Mouse (Mus musculus): Measurements from ENCODE around the gene Crtc2. TPM values are rescaled to one million over a fixed set of nuclear protein-coding genes. Genes with fewer than 3 reads are reported as not detected.
A peak's percentile ranks its signal among the peaks of the same experiment; 100 is the strongest.

Crtc2 gene
- 10.7 and 14.1 TPM in 2 replicates for polyA plus RNA-seq (2014; fragmentation: Nextera tagmentation; extraction: Ambion mirVana)

DNA sequence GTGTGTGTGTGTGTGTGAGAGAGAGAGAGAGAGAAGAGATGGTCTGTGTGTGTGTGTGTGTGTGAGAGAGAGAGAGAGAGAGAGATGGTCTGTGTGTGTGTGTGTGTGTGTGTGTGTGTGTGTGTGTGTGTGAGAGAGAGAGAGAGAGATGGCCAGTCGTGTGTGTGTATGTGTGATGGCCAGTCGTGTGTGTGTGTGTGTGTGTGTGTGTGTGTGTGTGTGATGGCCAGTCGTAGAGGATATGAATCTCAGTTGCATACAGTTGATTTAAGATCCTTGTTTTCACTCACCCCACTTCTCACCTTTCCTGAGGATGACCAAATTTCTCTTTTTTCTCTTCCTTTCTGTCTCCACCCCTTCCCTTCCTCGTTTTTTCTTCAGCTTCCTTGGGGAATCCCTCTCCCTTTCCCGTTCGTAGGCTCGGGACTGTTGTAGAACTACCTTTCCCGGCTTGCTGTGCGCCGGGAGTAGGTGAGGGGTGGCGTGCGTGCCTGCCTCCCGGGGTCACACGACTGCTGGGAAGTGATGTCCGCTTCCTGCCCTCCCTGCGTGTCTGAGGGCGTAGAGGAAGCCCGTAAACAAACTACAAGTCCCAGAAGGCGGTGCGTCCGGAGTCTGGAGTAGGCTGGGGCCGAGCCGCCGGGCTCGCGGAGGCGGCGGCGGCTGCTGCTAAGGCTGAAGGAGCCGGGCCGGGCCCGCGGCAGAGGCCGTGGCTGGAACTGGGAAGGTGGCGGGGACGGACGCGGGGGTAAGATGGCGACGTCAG is at the start of gene Crtc2:
TSS of gene Crtc2 (plus strand) at position 511 of the 766 bp plus-strand sequence.
- H3K27me3 ChIP-seq (replicated peaks; ENCODE audit: control insufficient read depth, insufficient read depth, low read length) = no peaks in the 10 kb centered on the region

DNA sequence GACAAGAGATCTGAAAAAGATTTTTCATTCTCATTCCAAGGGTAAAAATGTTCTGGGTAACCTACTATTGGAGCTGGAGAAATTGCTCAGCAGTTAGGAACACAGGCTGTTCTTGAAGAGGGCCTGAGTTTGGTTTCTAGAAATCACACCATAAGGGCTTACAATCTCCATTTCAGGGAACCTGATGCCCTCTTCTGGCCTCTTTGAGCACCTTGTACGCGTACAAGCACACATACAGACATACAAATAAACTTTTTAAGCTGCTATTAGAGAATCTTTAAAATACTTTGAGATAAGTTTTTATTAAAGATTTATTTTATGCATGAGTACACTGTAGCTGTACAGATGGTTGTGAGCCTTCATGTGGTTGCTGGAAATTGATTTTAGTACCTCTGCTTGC is 49.4 kb upstream of the Crtc2 start:
- DNase-seq (ENCODE audit: low spot score) (no peak), ATAC-seq (no peak)
- no peaks in the 10 kb centered on the region for H3K27me3 ChIP-seq (replicated peaks; ENCODE audit: control insufficient read depth, insufficient read depth, low read length)
- H3K4me3 ChIP-seq (ENCODE audit: low read depth, low read length) = no peak overlapping the region
- H3K9me3 ChIP-seq (replicated peaks; ENCODE audit: control insufficient read depth, low read length) = no peaks in the 10 kb centered on the region
- WGBS = 97% methylated on average over 2 of the region's 2 CpGs
- no peak overlapping the region for H3K4me2 ChIP-seq (ENCODE audit: low read length)
- no peak overlapping the region for H3K9ac ChIP-seq (ENCODE audit: low read length)
- H3K27ac ChIP-seq (ENCODE audit: low read depth, low read length) = no peak overlapping the region
- H3K36me3 ChIP-seq (ENCODE audit: control insufficient read depth, insufficient read depth, low read length) = peaks cover 24% of the 10 kb centered on the region
- H3K4me1 ChIP-seq (ENCODE audit: control insufficient read depth, insufficient read depth, low read length) = no peaks in the 10 kb centered on the region

More for the DNA sequence above, at the start of gene Crtc2:
- Histone ChIP-seq H3K4me1 (ENCODE audit: control insufficient read depth, insufficient read depth, low read length) (peaks cover 6% of the 10 kb centered on the region), H3K36me3 (ENCODE audit: control insufficient read depth, insufficient read depth, low read length) (peaks cover 29% of the 10 kb centered on the region), H3K9ac (ENCODE audit: low read length) (peak within 1 kb of the TSS; percentile 96), H3K4me3 (ENCODE audit: low read depth, low read length) (peak within 1 kb of the TSS; percentile 96), H3K9me3 (replicated peaks; ENCODE audit: control insufficient read depth, low read length) (no peaks in the 10 kb centered on the region), H3K4me2 (ENCODE audit: low read length) (peak within 1 kb of the TSS; percentile 73), H3K27ac (ENCODE audit: low read depth, low read length) (peak within 1 kb of the TSS; percentile 84)
- peak; percentile 99 for DNase-seq (ENCODE audit: low spot score)
- 2% methylated on average over 40 of the region's 40 CpGs for WGBS
- ATAC-seq = peak; percentile 98

DNA sequence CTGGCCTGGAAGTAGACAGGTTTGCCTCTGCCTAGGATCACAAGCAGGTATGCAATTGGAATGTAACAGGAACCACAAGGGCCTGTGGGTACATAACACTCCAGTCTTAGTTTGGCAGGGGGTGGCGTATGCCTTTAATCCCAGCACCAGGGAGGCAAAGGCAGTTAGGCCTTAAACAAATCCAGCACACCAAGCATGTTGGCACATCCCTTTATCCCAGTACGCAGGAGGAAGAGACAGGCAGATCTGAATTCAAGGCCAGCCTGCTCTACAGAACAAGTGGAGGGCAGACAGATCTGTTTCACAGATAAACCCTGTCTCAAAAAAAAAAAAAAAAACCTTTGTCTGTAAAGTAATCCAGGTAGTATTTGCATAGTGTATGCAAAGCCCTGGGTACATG is 45.3 kb upstream of the Crtc2 start:
- no peak overlapping the region for H3K9ac ChIP-seq (ENCODE audit: low read length)
- H3K36me3 ChIP-seq (ENCODE audit: control insufficient read depth, insufficient read depth, low read length) = peaks cover 54% of the 10 kb centered on the region
- 88% methylated on average over 2 of the region's 2 CpGs for WGBS

DNA sequence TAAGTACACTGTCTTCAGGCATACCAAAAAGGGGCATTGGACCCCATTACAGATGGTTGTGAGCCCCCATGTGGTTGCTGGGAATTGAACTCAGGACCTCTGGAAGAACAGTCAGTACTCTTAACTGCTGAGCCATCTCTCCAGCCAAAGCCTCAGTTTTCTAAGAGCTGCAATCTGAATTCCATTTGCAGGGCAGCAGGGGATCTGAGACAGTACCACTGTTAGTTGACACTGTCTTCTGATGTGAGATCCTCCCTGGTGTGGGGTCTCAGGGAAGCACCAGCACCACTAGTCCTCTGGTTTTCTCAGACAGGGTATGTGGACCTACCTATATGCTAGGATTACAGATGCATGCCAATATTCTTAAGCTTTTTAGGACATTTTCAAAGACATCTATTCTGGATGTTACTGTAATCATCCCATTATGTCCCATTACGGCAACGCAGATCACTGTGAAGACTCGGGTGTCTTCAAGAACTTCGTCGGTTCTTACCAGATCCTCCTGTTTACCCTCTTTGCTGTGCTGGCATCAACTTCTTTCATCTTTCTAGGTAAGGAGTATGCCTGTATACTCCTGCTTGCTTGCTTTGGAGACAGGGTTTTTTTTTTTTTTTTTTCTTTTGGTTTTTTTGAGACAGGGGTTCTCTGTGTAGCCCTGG is 43.9 kb upstream of the Crtc2 start:
- H3K27me3 ChIP-seq (replicated peaks; ENCODE audit: control insufficient read depth, insufficient read depth, low read length) = no peaks in the 10 kb centered on the region
- peaks cover 18% of the 10 kb centered on the region for H3K4me1 ChIP-seq (ENCODE audit: control insufficient read depth, insufficient read depth, low read length)
- peaks cover 54% of the 10 kb centered on the region for H3K36me3 ChIP-seq (ENCODE audit: control insufficient read depth, insufficient read depth, low read length)
- no peak for DNase-seq (ENCODE audit: low spot score)
- H3K27ac ChIP-seq (ENCODE audit: low read depth, low read length) = no peak overlapping the region
- no peak overlapping the region for H3K9ac ChIP-seq (ENCODE audit: low read length)
- no peak overlapping the region for H3K4me3 ChIP-seq (ENCODE audit: low read depth, low read length)
- ATAC-seq = no peak
- WGBS = 94% methylated on average over 5 of the region's 5 CpGs
- H3K9me3 ChIP-seq (replicated peaks; ENCODE audit: control insufficient read depth, low read length) = no peaks in the 10 kb centered on the region
- H3K4me2 ChIP-seq (ENCODE audit: low read length) = no peak overlapping the region

More for the DNA sequence above, 45.3 kb upstream of the Crtc2 start:
- Histone ChIP-seq H3K27me3 (replicated peaks; ENCODE audit: control insufficient read depth, insufficient read depth, low read length) (no peaks in the 10 kb centered on the region), H3K4me2 (ENCODE audit: low read length) (no peak overlapping the region), H3K4me1 (ENCODE audit: control insufficient read depth, insufficient read depth, low read length) (peaks cover 12% of the 10 kb centered on the region), H3K4me3 (ENCODE audit: low read depth, low read length) (no peak overlapping the region), H3K9me3 (replicated peaks; ENCODE audit: control insufficient read depth, low read length) (no peaks in the 10 kb centered on the region), H3K27ac (ENCODE audit: low read depth, low read length) (no peak overlapping the region)
- no peak for ATAC-seq
- no peak for DNase-seq (ENCODE audit: low spot score)

DNA sequence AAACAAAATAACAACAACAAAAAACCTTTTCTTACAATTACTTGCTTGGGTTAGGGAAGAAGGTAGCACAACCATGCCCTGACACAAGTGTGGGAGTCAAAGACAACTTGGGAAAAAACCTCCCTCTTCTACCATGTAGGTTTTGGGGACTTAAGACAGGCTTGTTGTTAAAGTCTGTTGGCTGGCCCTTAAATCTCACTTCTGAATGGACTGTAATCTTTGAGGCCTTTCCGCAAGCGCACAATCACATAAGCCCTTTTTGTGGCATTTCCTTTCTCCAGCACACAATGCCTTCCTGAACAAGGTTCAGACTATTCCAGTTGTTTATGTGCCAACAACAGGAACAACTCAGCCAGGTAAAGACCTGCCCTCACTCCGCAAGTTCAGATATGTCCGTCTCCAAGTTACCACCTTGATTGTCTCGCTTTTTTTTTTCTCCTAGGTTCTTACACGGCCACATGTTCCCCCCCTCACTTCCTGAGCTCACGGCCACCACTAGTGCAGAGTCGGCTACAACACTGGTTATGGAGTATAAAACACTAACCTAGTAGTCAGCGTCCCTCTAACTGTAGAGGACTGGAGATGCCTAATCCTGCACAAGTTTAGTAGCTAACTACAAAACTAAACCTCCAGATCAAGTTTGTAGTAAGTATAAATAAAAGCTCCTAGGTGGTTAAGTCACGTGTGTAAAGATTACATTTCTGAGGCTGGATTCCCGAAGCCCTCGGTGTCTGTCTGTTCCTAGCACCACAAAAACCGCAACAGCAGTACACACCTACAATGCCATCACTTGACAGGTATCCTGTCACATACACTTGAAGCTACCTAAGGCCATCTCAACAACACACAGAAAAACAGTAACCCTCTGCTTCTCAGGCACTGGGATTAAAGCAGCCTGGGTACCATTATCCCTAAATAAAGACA is 42.2 kb upstream of the Crtc2 start:
- H3K4me1 ChIP-seq (ENCODE audit: control insufficient read depth, insufficient read depth, low read length) = peaks cover 18% of the 10 kb centered on the region
- WGBS = 88% methylated on average over 13 of the region's 13 CpGs
- H3K27ac ChIP-seq (ENCODE audit: low read depth, low read length) = no peak overlapping the region
- DNase-seq (ENCODE audit: low spot score) = no peak
- peak overlapping the region; percentile 81; the same call in 1 of the 2 replicates for H3K4me3 ChIP-seq (ENCODE audit: low read depth, low read length)
- no peaks in the 10 kb centered on the region for H3K27me3 ChIP-seq (replicated peaks; ENCODE audit: control insufficient read depth, insufficient read depth, low read length)
- peak overlapping the region; percentile 84 for H3K4me2 ChIP-seq (ENCODE audit: low read length)
- 0 out of 2 replicates have a peak overlapping the region, but pooled peaks have one; percentile 8 for H3K9ac ChIP-seq (ENCODE audit: low read length)
- H3K36me3 ChIP-seq (ENCODE audit: control insufficient read depth, insufficient read depth, low read length) = peaks cover 49% of the 10 kb centered on the region
- no peak for ATAC-seq
- no peaks in the 10 kb centered on the region for H3K9me3 ChIP-seq (replicated peaks; ENCODE audit: control insufficient read depth, low read length)

DNA sequence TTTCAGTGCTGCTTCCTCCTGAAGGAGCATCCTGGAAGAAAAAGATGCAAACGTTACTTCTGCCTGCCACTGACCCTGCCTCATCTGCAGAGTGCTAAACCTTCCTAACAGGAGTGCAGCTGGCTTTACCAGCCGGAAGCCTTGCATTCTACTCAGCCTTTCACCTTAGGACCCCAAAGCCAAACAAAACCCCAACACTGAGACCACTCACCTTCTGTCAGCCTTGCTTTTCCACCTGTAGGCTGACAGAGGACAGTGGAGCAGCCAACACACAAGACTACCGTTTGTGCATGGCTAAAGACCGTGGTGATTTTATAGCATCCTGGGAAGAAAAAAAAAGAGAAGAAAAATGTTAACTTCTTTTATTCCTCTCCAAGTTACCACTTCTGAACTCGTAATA is 41.2 kb upstream of the Crtc2 start:
- ATAC-seq (no peak), DNase-seq (ENCODE audit: low spot score) (no peak)
- 16% methylated on average over 5 of the region's 5 CpGs for WGBS
- H3K36me3 ChIP-seq (ENCODE audit: control insufficient read depth, insufficient read depth, low read length) = peaks cover 49% of the 10 kb centered on the region
- peaks cover 18% of the 10 kb centered on the region for H3K4me1 ChIP-seq (ENCODE audit: control insufficient read depth, insufficient read depth, low read length)
- H3K9ac ChIP-seq (ENCODE audit: low read length) = peak overlapping the region; percentile 92
- H3K9me3 ChIP-seq (replicated peaks; ENCODE audit: control insufficient read depth, low read length) = no peaks in the 10 kb centered on the region
- H3K27me3 ChIP-seq (replicated peaks; ENCODE audit: control insufficient read depth, insufficient read depth, low read length) = no peaks in the 10 kb centered on the region
- H3K4me3 ChIP-seq (ENCODE audit: low read depth, low read length) = peak overlapping the region; percentile 81
- H3K27ac ChIP-seq (ENCODE audit: low read depth, low read length) = 0 out of 2 replicates have a peak overlapping the region, but pooled peaks have one; percentile 80
- peak overlapping the region; percentile 84 for H3K4me2 ChIP-seq (ENCODE audit: low read length)

DNA sequence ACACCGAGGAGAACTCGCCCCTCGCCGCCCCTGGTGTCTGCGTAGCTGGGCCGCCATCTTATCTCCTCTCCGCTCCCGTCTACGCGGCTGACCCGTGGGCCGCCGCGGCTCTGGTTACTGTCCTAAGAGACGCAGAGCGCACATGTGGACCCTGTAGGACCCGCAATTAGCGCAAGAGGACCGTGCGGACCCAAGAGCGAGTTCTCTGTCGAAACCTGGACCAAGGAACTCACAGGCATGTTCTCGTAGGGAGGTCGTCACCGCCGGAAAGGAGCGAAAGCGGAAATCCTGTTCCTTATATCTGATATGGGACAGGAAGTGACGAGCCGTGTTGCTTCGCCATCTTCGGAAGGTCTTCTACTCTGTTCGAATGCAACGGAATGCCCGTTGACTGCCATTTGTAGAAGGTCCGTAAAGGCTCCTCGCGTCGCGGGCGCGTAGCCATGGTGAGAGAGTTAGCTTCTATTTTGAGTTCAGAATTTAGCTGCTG is 40.5 kb upstream of the Crtc2 start, which contains the start of the genes Rps27 and Rab13:
TSS of gene Rps27 (minus strand) at position 275 of the 490 bp plus-strand sequence.
TSS of gene Rab13 (plus strand) at position 319 of the 490 bp plus-strand sequence.
- H3K4me2 ChIP-seq (ENCODE audit: low read length) = peak within 1 kb of the TSS; percentile 84
- peaks cover 42% of the 10 kb centered on the region for H3K36me3 ChIP-seq (ENCODE audit: control insufficient read depth, insufficient read depth, low read length)
- ATAC-seq = peak; percentile 97
- peak; percentile 98 for DNase-seq (ENCODE audit: low spot score)
- H3K4me3 ChIP-seq (ENCODE audit: low read depth, low read length) = peak within 1 kb of the TSS; percentile 81
- H3K9me3 ChIP-seq (replicated peaks; ENCODE audit: control insufficient read depth, low read length) = no peaks in the 10 kb centered on the region
- H3K27me3 ChIP-seq (replicated peaks; ENCODE audit: control insufficient read depth, insufficient read depth, low read length) = no peaks in the 10 kb centered on the region
- H3K9ac ChIP-seq (ENCODE audit: low read length) = peak within 1 kb of the TSS; percentile 92
- peak within 1 kb of the TSS; percentile 80 for H3K27ac ChIP-seq (ENCODE audit: low read depth, low read length)
- peaks cover 18% of the 10 kb centered on the region for H3K4me1 ChIP-seq (ENCODE audit: control insufficient read depth, insufficient read depth, low read length)
- WGBS = under 1% methylated on average over 42 of the region's 42 CpGs
